Mouse (Mus musculus) embryonic facial prominence, embryonic 12.5 days (tissue): Measurements from ENCODE around the gene Rab3il1. TPM values are rescaled to one million over a fixed set of nuclear protein-coding genes. Genes with fewer than 3 reads are reported as not detected.

Experiments used
- ATAC-seq: fragments of 200-750 bp; cut with Nextera tagmentation; 2 replicates; pipeline ENCODE4 v1.8.0; 2017; ENCODE audit not compliant: insufficient number of reproducible peaks, insufficient read depth, low FRiP score, low TSS enrichment
- H3K27ac ChIP-seq: fragments of 300-500 bp; sonication (generic); 2 replicates; pipeline ENCODE4 v1.5.1; 2016; ENCODE audit warnings: mild to moderate bottlenecking
- H3K27me3 ChIP-seq: fragments of 300-500 bp; sonication (generic); 2 replicates; pipeline ENCODE4 v1.6.1; 2016; ENCODE audit warnings: mild to moderate bottlenecking, moderate library complexity
- H3K36me3 ChIP-seq: fragments of 300-500 bp; sonication (generic); 2 replicates; pipeline ENCODE4 v1.6.1; 2016; ENCODE audit warnings: mild to moderate bottlenecking
- H3K4me1 ChIP-seq: fragments of 300-500 bp; sonication (generic); 2 replicates; pipeline ENCODE4 v1.6.1; 2016
- H3K4me2 ChIP-seq: fragments of 300-500 bp; sonication (generic); replicated peaks from 2 replicates; pipeline ENCODE4 v1.6.1; 2016; ENCODE audit warnings: mild to moderate bottlenecking, moderate library complexity
- H3K4me3 ChIP-seq: fragments of 300-500 bp; sonication (generic); 2 replicates; pipeline ENCODE4 v1.5.1; 2016; ENCODE audit warnings: mild to moderate bottlenecking
- H3K9ac ChIP-seq: fragments of 300-500 bp; sonication (generic); 2 replicates; pipeline ENCODE4 v1.6.1; 2016; ENCODE audit warnings: mild to moderate bottlenecking, moderate library complexity
- H3K9me3 ChIP-seq: fragments of 300-500 bp; sonication (generic); 2 replicates; pipeline ENCODE4 v1.6.1; 2016; ENCODE audit warnings: mild to moderate bottlenecking, moderate library complexity
- WGBS: fragments of 180-500 bp; shearing (Covaris S2); methylation state at CpG from one replicate; pipeline ENCODE4 v1.1.7; 2016; 5-methylcytosine and 5-hydroxymethylcytosine counted together
- polyA plus RNA-seq: library from polyadenylated mRNA; unstranded; fragments of >200 nt; fragmentation: Nextera tagmentation; extraction: Ambion mirVana; gene quantifications from 2 replicates; pipeline ENCODE4 v1.2.1, GENCODE M21; 2016

Gene Rab3il1
- polyA plus RNA-seq, 1 experiment from 2014 or later: 48.0 TPM

- H3K36me3 ChIP-seq: peaks cover 18% of the 10 kb centered on the region
- H3K4me1 ChIP-seq: peaks cover 9% of the 10 kb centered on the region; the same call in 1 of the 2 replicates
- no peak overlapping the region for H3K9ac ChIP-seq
- H3K9me3 ChIP-seq: no peaks in the 10 kb centered on the region
- H3K27me3 ChIP-seq: no peaks in the 10 kb centered on the region
- peak; percentile 22; the same call in 1 of the 2 replicates for ATAC-seq
- H3K4me3 ChIP-seq: no peak overlapping the region
- no peak overlapping the region for H3K27ac ChIP-seq
- WGBS: 38% methylated on average over 8 of the region's 8 CpGs
- no peak overlapping the region for H3K4me2 ChIP-seq
Measured at GRCm38 (mm10) chr19:10034785-10035447, 33.4 kb downstream of the Rab3il1 start.

DNA sequence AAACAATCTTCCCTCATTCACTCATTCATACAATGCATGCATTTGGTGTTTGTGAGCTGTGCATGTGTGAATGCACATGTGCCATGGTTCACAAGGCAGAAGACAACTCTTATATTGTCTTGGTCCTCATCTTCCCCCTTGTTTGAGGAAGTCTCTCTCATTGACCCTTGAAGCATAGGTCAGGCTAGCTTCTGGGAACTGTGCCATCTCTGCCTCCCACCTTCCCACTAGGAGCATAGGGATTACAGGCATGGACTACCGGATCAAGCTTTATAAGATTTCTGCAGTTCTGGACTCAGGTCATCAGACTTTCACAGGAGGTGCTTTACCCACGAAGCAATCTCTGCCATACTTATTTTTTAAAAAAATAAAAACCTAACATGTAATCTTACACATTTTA lies 36.1 kb downstream of the Rab3il1 start:
- 0 out of 2 replicates have a peak, but pooled peaks cover 8% of the 10 kb centered on the region for H3K36me3 ChIP-seq
- 71% methylated on average over 2 of the region's 2 CpGs for WGBS
- no peak overlapping the region for H3K27ac ChIP-seq
- no peaks in the 10 kb centered on the region for H3K9me3 ChIP-seq
- no peak overlapping the region for H3K4me3 ChIP-seq
- H3K9ac ChIP-seq: no peak overlapping the region
- no peaks in the 10 kb centered on the region for H3K27me3 ChIP-seq
- H3K4me1 ChIP-seq: peaks cover 15% of the 10 kb centered on the region
- no peak for ATAC-seq
- no peak overlapping the region for H3K4me2 ChIP-seq

DNA sequence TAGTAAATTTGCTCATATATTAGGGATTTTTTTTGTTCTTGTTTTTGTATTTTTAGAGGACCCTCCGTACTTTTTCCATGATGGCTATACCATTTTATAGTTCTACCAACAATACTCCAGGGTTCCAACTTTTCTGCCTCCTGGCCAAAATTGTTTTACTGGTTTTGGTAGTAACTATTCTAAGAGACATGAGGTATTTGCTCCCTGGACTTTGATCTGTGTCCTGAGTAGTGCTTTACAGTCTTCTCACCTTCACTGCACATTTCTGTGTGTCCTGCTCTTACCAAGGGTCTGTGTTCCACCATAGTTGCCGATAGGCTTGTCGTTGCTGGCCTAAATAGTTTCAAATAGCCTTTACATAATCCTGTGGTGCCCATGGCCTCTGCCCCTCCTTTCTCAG lies 36.9 kb downstream of the Rab3il1 start:
- 79% methylated on average over 3 of the region's 3 CpGs for WGBS
- Histone ChIP-seq H3K4me2 (no peak overlapping the region), H3K4me3 (no peak overlapping the region), H3K36me3 (0 out of 2 replicates have a peak, but pooled peaks cover 8% of the 10 kb centered on the region), H3K4me1 (peaks cover 17% of the 10 kb centered on the region), H3K27me3 (no peaks in the 10 kb centered on the region), H3K27ac (no peak overlapping the region), H3K9ac (no peak overlapping the region), H3K9me3 (no peaks in the 10 kb centered on the region)
- no peak for ATAC-seq

DNA sequence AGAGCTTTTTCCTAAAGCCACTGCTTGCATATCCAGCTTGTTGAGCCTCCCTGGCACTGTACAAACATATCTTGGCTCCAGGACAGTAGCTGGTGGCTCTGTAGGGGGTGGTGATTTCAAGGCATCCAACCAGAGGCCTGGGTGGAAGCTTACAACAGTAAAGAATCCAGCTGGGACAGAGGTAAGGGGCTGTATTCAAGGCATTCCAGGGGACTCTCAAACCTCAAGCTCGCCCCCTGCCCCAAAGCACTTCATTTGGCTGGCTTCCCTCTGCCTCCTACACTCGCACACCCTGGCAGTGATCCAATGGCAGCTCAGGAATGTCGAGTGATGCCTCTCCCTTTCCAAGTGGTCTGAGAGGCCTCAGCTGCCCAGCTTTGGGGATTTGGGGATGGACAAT lies 37.4 kb downstream of the Rab3il1 start:
- Histone ChIP-seq H3K36me3 (0 out of 2 replicates have a peak, but pooled peaks cover 8% of the 10 kb centered on the region), H3K4me2 (no peak overlapping the region), H3K27me3 (no peaks in the 10 kb centered on the region), H3K9ac (no peak overlapping the region), H3K4me3 (no peak overlapping the region), H3K9me3 (no peaks in the 10 kb centered on the region), H3K4me1 (peaks cover 17% of the 10 kb centered on the region), H3K27ac (no peak overlapping the region)
- no peak for ATAC-seq
- 26% methylated on average over 3 of the region's 3 CpGs for WGBS

- no peaks in the 10 kb centered on the region for H3K27me3 ChIP-seq
- no peak overlapping the region for H3K27ac ChIP-seq
- no peak for ATAC-seq
Measured at GRCm38 (mm10) chr19:10039615-10040014, 38.1 kb downstream of the Rab3il1 start.

DNA sequence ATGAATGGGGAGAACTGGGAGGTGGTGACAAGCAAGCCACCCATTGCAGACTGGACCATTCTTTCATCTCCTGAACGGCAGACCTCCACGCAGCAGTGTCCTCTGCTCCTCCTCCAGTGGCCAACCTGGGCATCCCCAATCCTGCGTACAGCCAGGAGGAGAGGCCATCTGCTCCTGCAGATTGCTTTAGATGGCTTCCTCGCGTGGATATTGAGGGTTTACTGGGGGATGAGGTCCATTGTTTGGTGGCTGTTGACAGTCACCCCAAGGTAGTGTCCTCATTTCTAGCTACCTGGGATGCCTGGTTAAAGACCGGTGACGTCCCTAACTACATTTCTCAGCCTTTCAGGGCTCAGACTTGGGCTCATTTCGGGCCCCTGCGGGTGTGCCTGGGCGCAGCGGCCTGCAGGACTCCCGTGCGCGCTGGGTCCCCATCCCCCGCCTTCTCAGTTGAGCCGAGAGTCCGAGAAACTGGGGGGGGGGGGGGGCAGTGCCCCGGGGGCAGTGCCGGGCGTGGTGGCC lies 39.5 kb downstream of the Rab3il1 start:
- H3K4me2 ChIP-seq: peak overlapping the region; percentile 89
- 0 out of 2 replicates have a peak, but pooled peaks cover 3% of the 10 kb centered on the region for H3K36me3 ChIP-seq
- H3K9ac ChIP-seq: peak overlapping the region; percentile 65
- no peak for ATAC-seq
- H3K4me1 ChIP-seq: peaks cover 17% of the 10 kb centered on the region
- peak overlapping the region; percentile 60 for H3K4me3 ChIP-seq
- no peaks in the 10 kb centered on the region for H3K27me3 ChIP-seq
- no peak overlapping the region for H3K27ac ChIP-seq
- 8% methylated on average over 20 of the region's 20 CpGs for WGBS
- no peaks in the 10 kb centered on the region for H3K9me3 ChIP-seq

More at GRCm38 (mm10) chr19:10039615-10040014, 38.1 kb downstream of the Rab3il1 start:
- no peak overlapping the region for H3K4me3 ChIP-seq
- 0 out of 2 replicates have a peak, but pooled peaks cover 8% of the 10 kb centered on the region for H3K36me3 ChIP-seq
- no peak overlapping the region for H3K9ac ChIP-seq
- no peaks in the 10 kb centered on the region for H3K9me3 ChIP-seq
- WGBS: 84% methylated on average over 2 of the region's 2 CpGs
- H3K4me1 ChIP-seq: peaks cover 17% of the 10 kb centered on the region
- H3K4me2 ChIP-seq: no peak overlapping the region

GRCm38 (mm10) chr19:10041388-10042148 lies 40.1 kb downstream of the Rab3il1 start, which contains the start of gene Fads3:
Gene Fads3 (plus strand): TSS chr19:10041569.
- Histone ChIP-seq H3K4me1 (peaks cover 17% of the 10 kb centered on the region), H3K27me3 (no peaks in the 10 kb centered on the region), H3K9ac (peak within 1 kb of the TSS; percentile 65), H3K27ac (no peak within 1 kb of the TSS), H3K36me3 (no peaks in the 10 kb centered on the region), H3K4me2 (peak within 1 kb of the TSS; percentile 89), H3K9me3 (no peaks in the 10 kb centered on the region), H3K4me3 (peak within 1 kb of the TSS; percentile 60)
- under 1% methylated on average over 63 of the region's 69 CpGs for WGBS
- peak; percentile 89 for ATAC-seq

DNA sequence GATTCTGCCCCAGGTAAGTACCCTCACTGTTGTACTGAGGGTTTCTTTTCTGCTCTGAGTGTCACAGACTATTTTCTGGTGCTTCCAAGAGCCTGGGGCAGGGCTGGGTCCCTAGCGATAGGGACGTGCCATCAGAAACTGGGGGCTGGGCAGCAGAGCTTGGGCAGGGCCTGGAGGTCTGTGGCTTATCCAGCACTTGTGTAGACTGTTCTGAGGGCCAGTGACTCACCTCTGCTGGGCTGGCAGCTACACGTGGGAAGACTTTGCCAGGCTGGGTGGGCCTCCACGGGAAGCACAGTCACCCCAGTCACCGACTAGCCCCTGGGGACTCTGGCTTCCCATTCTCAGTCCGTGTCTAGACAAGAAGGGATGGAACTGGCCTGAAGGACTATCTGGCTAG lies 40.8 kb downstream of the Rab3il1 start:
- WGBS: 52% methylated on average over 6 of the region's 6 CpGs
- H3K4me2 ChIP-seq: peak overlapping the region; percentile 89
- H3K4me3 ChIP-seq: peak overlapping the region; percentile 60
- H3K27ac ChIP-seq: no peak overlapping the region
- H3K27me3 ChIP-seq: no peaks in the 10 kb centered on the region
- no peaks in the 10 kb centered on the region for H3K36me3 ChIP-seq
- no peaks in the 10 kb centered on the region for H3K9me3 ChIP-seq
- H3K9ac ChIP-seq: peak overlapping the region; percentile 65
- peaks cover 17% of the 10 kb centered on the region for H3K4me1 ChIP-seq
- no peak for ATAC-seq

- Histone ChIP-seq H3K36me3 (no peaks in the 10 kb centered on the region), H3K27ac (no peak overlapping the region), H3K27me3 (no peaks in the 10 kb centered on the region), H3K4me2 (no peak overlapping the region), H3K9me3 (no peaks in the 10 kb centered on the region), H3K4me1 (peaks cover 17% of the 10 kb centered on the region), H3K9ac (no peak overlapping the region), H3K4me3 (no peak overlapping the region)
- no peak for ATAC-seq
- 85% methylated on average over 4 of the region's 4 CpGs for WGBS
Measured at GRCm38 (mm10) chr19:10042816-10043215, 41.3 kb downstream of the Rab3il1 start.

DNA sequence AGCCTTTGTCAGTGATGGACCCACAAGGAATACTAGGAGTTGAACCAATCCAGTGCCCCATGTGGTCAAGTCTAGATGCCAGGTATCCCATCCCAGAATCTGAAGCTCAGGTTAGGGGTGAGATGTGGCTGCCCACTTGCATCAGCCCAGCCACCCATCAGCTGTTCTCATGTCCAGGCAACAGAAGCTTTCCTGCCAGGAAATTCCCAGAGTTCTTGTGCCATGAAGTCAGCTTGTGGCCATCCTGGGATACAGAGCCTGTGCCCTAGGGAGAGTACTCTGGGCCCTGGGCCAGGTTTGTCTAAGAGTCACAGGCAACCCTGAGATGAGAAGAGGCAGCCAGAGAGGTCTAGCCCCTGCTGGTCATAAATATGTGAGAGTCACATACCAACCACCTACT lies 42.2 kb downstream of the Rab3il1 start:
- ATAC-seq: no peak
- no peak overlapping the region for H3K4me2 ChIP-seq
- H3K9me3 ChIP-seq: no peaks in the 10 kb centered on the region
- no peak overlapping the region for H3K4me3 ChIP-seq
- no peak overlapping the region for H3K27ac ChIP-seq
- no peaks in the 10 kb centered on the region for H3K36me3 ChIP-seq
- no peak overlapping the region for H3K9ac ChIP-seq
- H3K27me3 ChIP-seq: no peaks in the 10 kb centered on the region
- H3K4me1 ChIP-seq: peaks cover 14% of the 10 kb centered on the region

DNA sequence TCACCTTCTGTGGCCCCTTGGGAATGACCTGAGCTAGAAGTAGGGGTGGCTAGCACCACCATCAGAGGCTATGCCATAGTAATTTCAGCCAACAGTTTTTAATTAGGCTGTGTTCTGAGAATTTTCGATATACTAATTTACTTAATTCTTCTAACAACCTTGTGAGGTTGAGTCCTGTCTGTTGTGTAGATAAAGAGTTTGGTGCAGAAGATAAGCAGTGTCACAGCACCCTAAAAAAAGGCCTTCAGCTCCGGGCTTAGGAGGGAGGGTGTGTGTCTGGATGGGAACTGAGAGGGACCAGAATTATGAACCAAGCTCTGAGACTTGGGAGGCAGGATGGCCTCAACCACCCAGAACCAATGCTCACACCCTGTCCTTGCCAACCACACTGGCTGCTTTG lies 44.2 kb downstream of the Rab3il1 start:
- Histone ChIP-seq H3K4me3 (no peak overlapping the region), H3K9me3 (no peaks in the 10 kb centered on the region), H3K9ac (no peak overlapping the region), H3K36me3 (no peaks in the 10 kb centered on the region), H3K27me3 (no peaks in the 10 kb centered on the region), H3K4me1 (peaks cover 8% of the 10 kb centered on the region; the same call in 1 of the 2 replicates), H3K4me2 (no peak overlapping the region), H3K27ac (no peak overlapping the region)
- no peak for ATAC-seq
- 70% methylated on average over 2 of the region's 2 CpGs for WGBS

- H3K27me3 ChIP-seq: no peaks in the 10 kb centered on the region
- no peaks in the 10 kb centered on the region for H3K9me3 ChIP-seq
- no peak for ATAC-seq
- no peak overlapping the region for H3K9ac ChIP-seq
- no peak overlapping the region for H3K27ac ChIP-seq
- no peak overlapping the region for H3K4me3 ChIP-seq
- 79% methylated on average over 4 of the region's 4 CpGs for WGBS
- H3K36me3 ChIP-seq: no peaks in the 10 kb centered on the region
- peaks cover 8% of the 10 kb centered on the region; the same call in 1 of the 2 replicates for H3K4me1 ChIP-seq
- no peak overlapping the region for H3K4me2 ChIP-seq
Measured at GRCm38 (mm10) chr19:10046346-10046745, 44.9 kb downstream of the Rab3il1 start.
